Mouse (Mus musculus): ENCODE measurements around the gene Rad50. TPM values are rescaled to one million over a fixed set of nuclear protein-coding genes. Genes with fewer than 3 reads are reported as not detected.

Gene Rad50
- polyA plus RNA-seq, 1 experiment from 2014 or later, result 15.7 TPM

- no peaks in the 10 kb centered on the region for H3K4me1 ChIP-seq (replicated peaks; ENCODE audit: control insufficient read depth, insufficient read depth)
- no peaks in the 10 kb centered on the region for H3K9me3 ChIP-seq (ENCODE audit: control insufficient read depth, low read length)
- no peaks in the 10 kb centered on the region for H3K36me3 ChIP-seq (ENCODE audit: control insufficient read depth, insufficient read depth, low read length)
- H3K4me3 ChIP-seq (ENCODE audit: low read depth, low read length), result no peak overlapping the region
- no peaks in the 10 kb centered on the region for H3K27me3 ChIP-seq (ENCODE audit: control insufficient read depth, insufficient read depth, low read length)
- WGBS, result 84% methylated on average over 9 of the region's 9 CpGs
- no peak overlapping the region for H3K4me2 ChIP-seq (replicated peaks; ENCODE audit: low read depth)
- no peak for TF ChIP-seq CTCF (IDR thresholded peaks at IDR 0.05; ENCODE audit: low read depth)
- TF ChIP-seq EP300 (optimal IDR thresholded peaks at IDR 0.05), result no peak
- ATAC-seq (ENCODE audit: low FRiP score, low TSS enrichment) (no peak), DNase-seq (ENCODE audit: low spot score) (no peak)
- H3K27ac ChIP-seq (replicated peaks), result no peak overlapping the region
- H3K9ac ChIP-seq (ENCODE audit: low read length), result no peak overlapping the region
These were observed 40.9 kb upstream of the Rad50 start for GRCm38 (mm10) chr11:53747985-53748384.

- Histone ChIP-seq H3K27me3 (ENCODE audit: control insufficient read depth, insufficient read depth, low read length) (no peaks in the 10 kb centered on the region), H3K4me3 (ENCODE audit: low read depth, low read length) (no peak overlapping the region), H3K27ac (replicated peaks) (no peak overlapping the region), H3K9ac (ENCODE audit: low read length) (no peak overlapping the region), H3K9me3 (ENCODE audit: control insufficient read depth, low read length) (no peaks in the 10 kb centered on the region), H3K36me3 (ENCODE audit: control insufficient read depth, insufficient read depth, low read length) (no peaks in the 10 kb centered on the region), H3K4me2 (replicated peaks; ENCODE audit: low read depth) (no peak overlapping the region), H3K4me1 (replicated peaks; ENCODE audit: control insufficient read depth, insufficient read depth) (no peaks in the 10 kb centered on the region)
- TF ChIP-seq CTCF (IDR thresholded peaks at IDR 0.05; ENCODE audit: low read depth) (peak; percentile 49), EP300 (optimal IDR thresholded peaks at IDR 0.05) (no peak)
- WGBS, result 80% methylated on average over 2 of the region's 2 CpGs
- DNase-seq (ENCODE audit: low spot score), result no peak
- ATAC-seq (ENCODE audit: low FRiP score, low TSS enrichment), result no peak
These were observed 38.1 kb upstream of the Rad50 start for GRCm38 (mm10) chr11:53745260-53745659.

GRCm38 (mm10) chr11:53742353-53742752 is 35.2 kb upstream of the Rad50 start:
- 39% methylated on average over 5 of the region's 5 CpGs for WGBS
- DNase-seq (ENCODE audit: low spot score), result no peak

GRCm38 (mm10) chr11:53737573-53737946 is 30.4 kb upstream of the Rad50 start:
- H3K9me3 ChIP-seq (ENCODE audit: control insufficient read depth, low read length), result no peaks in the 10 kb centered on the region
- H3K27ac ChIP-seq (replicated peaks), result peak overlapping the region; percentile 53; the same call in 1 of the 2 replicates
- H3K4me1 ChIP-seq (replicated peaks; ENCODE audit: control insufficient read depth, insufficient read depth), result no peaks in the 10 kb centered on the region
- H3K4me2 ChIP-seq (replicated peaks; ENCODE audit: low read depth), result no peak overlapping the region
- no peaks in the 10 kb centered on the region for H3K27me3 ChIP-seq (ENCODE audit: control insufficient read depth, insufficient read depth, low read length)
- H3K9ac ChIP-seq (ENCODE audit: low read length), result no peak overlapping the region
- H3K36me3 ChIP-seq (ENCODE audit: control insufficient read depth, insufficient read depth, low read length), result no peaks in the 10 kb centered on the region
- DNase-seq (ENCODE audit: low spot score) (peak; percentile 51), ATAC-seq (ENCODE audit: low FRiP score, low TSS enrichment) (peak; percentile 71)
- 39% methylated on average over 6 of the region's 6 CpGs for WGBS
- no peak overlapping the region for H3K4me3 ChIP-seq (ENCODE audit: low read depth, low read length)
- peak; percentile 73 for TF ChIP-seq CTCF (IDR thresholded peaks at IDR 0.05; ENCODE audit: low read depth)
- TF ChIP-seq EP300 (optimal IDR thresholded peaks at IDR 0.05), result no peak

More at GRCm38 (mm10) chr11:53742353-53742752, 35.2 kb upstream of the Rad50 start:
- no peak overlapping the region for H3K4me3 ChIP-seq (ENCODE audit: low read depth, low read length)
- H3K4me1 ChIP-seq (replicated peaks; ENCODE audit: control insufficient read depth, insufficient read depth), result no peaks in the 10 kb centered on the region
- no peak overlapping the region for H3K27ac ChIP-seq (replicated peaks)
- H3K4me2 ChIP-seq (replicated peaks; ENCODE audit: low read depth), result no peak overlapping the region
- H3K9me3 ChIP-seq (ENCODE audit: control insufficient read depth, low read length), result no peaks in the 10 kb centered on the region
- H3K36me3 ChIP-seq (ENCODE audit: control insufficient read depth, insufficient read depth, low read length), result no peaks in the 10 kb centered on the region
- no peaks in the 10 kb centered on the region for H3K27me3 ChIP-seq (ENCODE audit: control insufficient read depth, insufficient read depth, low read length)
- H3K9ac ChIP-seq (ENCODE audit: low read length), result no peak overlapping the region
- TF ChIP-seq EP300 (optimal IDR thresholded peaks at IDR 0.05) (no peak), CTCF (IDR thresholded peaks at IDR 0.05; ENCODE audit: low read depth) (peak; percentile 51)
- no peak for ATAC-seq (ENCODE audit: low FRiP score, low TSS enrichment)

GRCm38 (mm10) chr11:53736771-53737572 is 29.9 kb upstream of the Rad50 start:
- Histone ChIP-seq H3K36me3 (ENCODE audit: control insufficient read depth, insufficient read depth, low read length) (no peaks in the 10 kb centered on the region), H3K9me3 (ENCODE audit: control insufficient read depth, low read length) (no peaks in the 10 kb centered on the region), H3K9ac (ENCODE audit: low read length) (no peak overlapping the region), H3K4me2 (replicated peaks; ENCODE audit: low read depth) (no peak overlapping the region), H3K27me3 (ENCODE audit: control insufficient read depth, insufficient read depth, low read length) (no peaks in the 10 kb centered on the region), H3K27ac (replicated peaks) (peak overlapping the region; percentile 53; the same call in 1 of the 2 replicates), H3K4me3 (ENCODE audit: low read depth, low read length) (no peak overlapping the region), H3K4me1 (replicated peaks; ENCODE audit: control insufficient read depth, insufficient read depth) (no peaks in the 10 kb centered on the region)
- TF ChIP-seq EP300 (optimal IDR thresholded peaks at IDR 0.05), result no peak
- TF ChIP-seq CTCF (IDR thresholded peaks at IDR 0.05; ENCODE audit: low read depth), result peak; percentile 88
- peak; percentile 87 for ATAC-seq (ENCODE audit: low FRiP score, low TSS enrichment)
- DNase-seq (ENCODE audit: low spot score), result peak; percentile 83
- WGBS, result 51% methylated on average over 14 of the region's 14 CpGs

GRCm38 (mm10) chr11:53735682-53736245 is 28.6 kb upstream of the Rad50 start:
- H3K4me2 ChIP-seq (replicated peaks; ENCODE audit: low read depth), result peak overlapping the region; percentile 36
- no peak overlapping the region for H3K9ac ChIP-seq (ENCODE audit: low read length)
- no peaks in the 10 kb centered on the region for H3K4me1 ChIP-seq (replicated peaks; ENCODE audit: control insufficient read depth, insufficient read depth)
- 21% methylated on average over 17 of the region's 17 CpGs for WGBS
- H3K27me3 ChIP-seq (ENCODE audit: control insufficient read depth, insufficient read depth, low read length), result no peaks in the 10 kb centered on the region
- TF ChIP-seq CTCF (IDR thresholded peaks at IDR 0.05; ENCODE audit: low read depth) (peak; percentile 98), EP300 (optimal IDR thresholded peaks at IDR 0.05) (no peak)
- no peaks in the 10 kb centered on the region for H3K9me3 ChIP-seq (ENCODE audit: control insufficient read depth, low read length)
- no peak overlapping the region for H3K4me3 ChIP-seq (ENCODE audit: low read depth, low read length)
- DNase-seq (ENCODE audit: low spot score) (peak; percentile 71), ATAC-seq (ENCODE audit: low FRiP score, low TSS enrichment) (peak; percentile 83)
- H3K36me3 ChIP-seq (ENCODE audit: control insufficient read depth, insufficient read depth, low read length), result no peaks in the 10 kb centered on the region
- H3K27ac ChIP-seq (replicated peaks), result no peak overlapping the region

All from stomach, postnatal 0 days (tissue).